In the genomic region with DNA sequence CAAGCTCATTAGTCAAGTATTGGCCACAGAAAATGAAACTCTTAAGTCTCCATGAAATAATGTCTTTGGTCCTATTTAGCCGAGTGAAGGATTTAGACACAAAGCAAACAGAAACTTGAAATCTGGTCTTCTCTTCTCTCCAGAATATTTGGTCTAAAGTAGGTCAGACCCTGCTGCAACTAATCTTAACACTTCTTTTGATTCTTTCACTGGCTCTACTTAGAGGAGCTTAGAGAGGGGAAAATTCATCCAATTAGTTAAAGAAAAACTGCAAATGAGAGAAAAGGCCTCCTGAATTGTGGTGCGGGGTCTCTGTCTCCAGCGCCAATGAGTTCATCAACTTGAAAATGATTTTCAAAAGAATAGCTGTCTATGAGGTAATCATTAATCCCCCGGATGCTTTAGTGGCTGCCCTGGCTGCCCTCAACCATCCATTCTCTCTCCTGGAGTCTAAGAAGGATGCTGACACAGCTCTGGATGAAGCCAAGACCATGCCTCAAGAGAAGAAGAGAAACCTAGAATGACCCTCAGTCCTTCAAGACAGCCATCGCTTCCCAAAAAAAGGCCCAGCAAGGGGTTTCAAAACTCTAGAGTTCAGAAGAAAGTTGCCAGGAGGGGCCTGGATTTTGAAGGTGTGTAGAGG, we compare ENCODE assay signal across 22 mouse cellular contexts. TPM values are rescaled to one million over a fixed set of nuclear protein-coding genes. Genes with fewer than 3 reads are reported as not detected.
DNase-seq lines count a peak whose midpoint lies in the region; ATAC-seq and TF ChIP-seq lines count a peak whose summit lies in the region.
"Had no signal": no experiment of that assay in that cellular context is flagged by ENCODE, and none has a peak within 500 bp of the region (broad histone marks: within the 10 kb centered on the region; RNA-seq: fewer than 3 reads in every experiment).

No protein-coding gene starts in this region.

- no peak overlapping the region for H3K27ac ChIP-seq in kidney, embryonic 16.5 days (ENCODE audit: low read length)
- no peak overlapping the region for H3K27ac ChIP-seq in gastrocnemius, adult 2 months
- H3K27ac ChIP-seq: heart, embryonic 10.5 days; hindbrain, embryonic 15.5 days; limb, embryonic 13.5 days; liver, embryonic 14.5 days; midbrain, embryonic 12.5 days; neural tube, embryonic 15.5 days; stomach, postnatal 0 days had no signal

- H3K9me3 ChIP-seq in kidney, embryonic 16.5 days (ENCODE audit: low read length): no peaks in the 10 kb centered on the region
- H3K9me3 ChIP-seq: heart, embryonic 10.5 days; hindbrain, embryonic 15.5 days; limb, embryonic 13.5 days; midbrain, embryonic 12.5 days; neural tube, embryonic 15.5 days had no signal

- H3K36me3 ChIP-seq in kidney, embryonic 16.5 days (ENCODE audit: insufficient read depth, low read length): no peaks in the 10 kb centered on the region
- H3K36me3 ChIP-seq: heart, embryonic 10.5 days; hindbrain, embryonic 15.5 days; limb, embryonic 13.5 days; midbrain, embryonic 12.5 days; neural tube, embryonic 15.5 days had no signal

- no peak overlapping the region for H3K9ac ChIP-seq in kidney, embryonic 16.5 days (replicated peaks; ENCODE audit: low read length)
- H3K9ac ChIP-seq: hindbrain, embryonic 15.5 days; limb, embryonic 13.5 days; liver, embryonic 14.5 days; lung, embryonic 14.5 days; midbrain, embryonic 12.5 days; neural tube, embryonic 15.5 days had no signal

- 88% methylated on average over 5 of the region's 5 CpGs for WGBS in kidney, embryonic 16.5 days

- intact Hi-C loops in left cerebral cortex, postnatal 14 days (cut with DNase I): no loop called here
- intact Hi-C loops in gastrocnemius, adult 2 months (cut with DNase I): no loop called here

- ATAC-seq in kidney, embryonic 16.5 days (ENCODE audit: low FRiP score, low TSS enrichment): no peak
- ATAC-seq: activated CD4-positive, CD25-positive, alpha-beta regulatory T cell, adult 4 months had no signal

- no peak overlapping the region for H3K4me3 ChIP-seq in kidney, embryonic 16.5 days (ENCODE audit: low read length)
- no peak overlapping the region for H3K4me3 ChIP-seq in gastrocnemius, adult 2 months
- H3K4me3 ChIP-seq: heart, embryonic 10.5 days; hindbrain, embryonic 15.5 days; limb, embryonic 13.5 days; midbrain, embryonic 12.5 days; neural tube, embryonic 15.5 days had no signal

- DNase-seq in cerebellum, adult 9-11 months: peak; percentile 6
- DNase-seq in cerebellum, adult 8-10 months: no peak
- DNase-seq in kidney, adult 18-20 months: peak; percentile 48
- DNase-seq in left cerebral cortex, adult 11 months (ENCODE audit: low spot score): peak; percentile 4
- DNase-seq in left cerebral cortex, postnatal 14 days (ENCODE audit: low spot score in 2 of 2): no peak
- DNase-seq in layer of hippocampus, postnatal 14 days (ENCODE audit: low spot score in 2 of 2): peak; percentile 16 to 46
- no peak for DNase-seq in gastrocnemius, adult 2 months
- DNase-seq: adrenal gland, postnatal 10 days; cerebellum, adult 2 months; gastrocnemius, postnatal 10 days; lung, embryonic 14.5 days; thymus, adult 2 months; thymus, postnatal 4 days had no signal

- TF ChIP-seq CTCF in gastrocnemius, adult 2 months (IDR thresholded peaks at IDR 0.05): no peak

- H3K4me2 ChIP-seq in kidney, embryonic 16.5 days (replicated peaks; ENCODE audit: low read depth, low read length): no peak overlapping the region
- H3K4me2 ChIP-seq: hindbrain, embryonic 15.5 days; limb, embryonic 13.5 days; lung, embryonic 14.5 days; midbrain, embryonic 12.5 days; neural tube, embryonic 15.5 days had no signal

- H3K4me1 ChIP-seq in kidney, embryonic 16.5 days (ENCODE audit: insufficient read depth, low read length): no peaks in the 10 kb centered on the region
- H3K4me1 ChIP-seq: heart, embryonic 10.5 days; hindbrain, embryonic 15.5 days; limb, embryonic 13.5 days; midbrain, embryonic 12.5 days; neural tube, embryonic 15.5 days had no signal

- no peaks in the 10 kb centered on the region for H3K27me3 ChIP-seq in kidney, embryonic 16.5 days (ENCODE audit: insufficient read depth, low read length)
- H3K27me3 ChIP-seq: hindbrain, embryonic 15.5 days; limb, embryonic 13.5 days; midbrain, embryonic 12.5 days; neural tube, embryonic 15.5 days had no signal

RNA-seq across cellular contexts. Expression of a gene that starts 44.6 kb away (rescaled TPM):
- 8.1 and 9.7 TPM in 2 replicates for polyA plus RNA-seq in kidney, embryonic 16.5 days (2015; fragmentation: Nextera tagmentation; extraction: Ambion mirVana)
- total RNA-seq in left cerebral cortex, postnatal 14 days (2021): 10 to 100 TPM; 83.1 to 91.5 TPM
- total RNA-seq in layer of hippocampus, postnatal 14 days (2021): 10 to 100 TPM; 52.8 to 58.8 TPM
- 1 to 10 TPM in 1 of 2 experiments, under 1 TPM in 1; 0.79 to 1.5 TPM for total RNA-seq in gastrocnemius, adult 2 months (2021)

Comparison
In these comparisons a context has a peak if more than half of its experiments do, and no peak if none do; other contexts are left out.
1. DNase-seq: peak in cerebellum, adult 9-11 months (single experiment), kidney, adult 18-20 months (single experiment), left cerebral cortex, adult 11 months (single experiment) and layer of hippocampus, postnatal 14 days (2 of 2); none in cerebellum, adult 8-10 months (single experiment), left cerebral cortex, postnatal 14 days (0 of 2) and gastrocnemius, adult 2 months (single experiment).
2. RNA of a gene that starts 44.6 kb away (total RNA-seq): 83.1 to 91.5 TPM in left cerebral cortex, postnatal 14 days and 52.8 to 58.8 TPM in layer of hippocampus, postnatal 14 days; 0.79 to 1.5 TPM in gastrocnemius, adult 2 months; every median in the first group is over 10 times any median in the second.